Mouse (Mus musculus): ENCODE measurements at regions not wholly inside any gene's neighbourhood (a gene's known extent, or its start where the extent isn't known, plus 50 kb on each side); places are given as distances from the start of the nearest gene placed in this dataset.

GRCm38 (mm10) chr10:15179585-15179984 lies 461.6 kb upstream of the Gje1 start:
- TF ChIP-seq CTCF (IDR thresholded peaks at IDR 0.05; ENCODE audit: low read depth): no peak
- TF ChIP-seq EP300 (IDR thresholded peaks at IDR 0.05; ENCODE audit: low read depth): no peak
- Histone ChIP-seq H3K27ac (ENCODE audit: low read depth) (no peak overlapping the region), H3K27me3 (ENCODE audit: control insufficient read depth, insufficient read depth, low read length) (no peaks in the 10 kb centered on the region), H3K9ac (replicated peaks; ENCODE audit: low read depth, low read length) (no peak overlapping the region), H3K9me3 (replicated peaks; ENCODE audit: control insufficient read depth, low read length) (no peaks in the 10 kb centered on the region), H3K36me3 (replicated peaks; ENCODE audit: control insufficient read depth, insufficient read depth, low read length) (no peaks in the 10 kb centered on the region), H3K4me1 (ENCODE audit: control insufficient read depth, insufficient read depth) (no peaks in the 10 kb centered on the region), H3K4me3 (ENCODE audit: low read depth, low read length) (no peak overlapping the region), H3K4me2 (ENCODE audit: low read depth, low read length) (no peak overlapping the region)
- ATAC-seq (ENCODE audit: insufficient read depth, low read depth): no peak
- WGBS: 93% methylated on average over 6 of the region's 6 CpGs
- DNase-seq (ENCODE audit: low spot score): no peak

GRCm38 (mm10) chr10:15174421-15174820 lies 456.4 kb upstream of the Gje1 start:
- Histone ChIP-seq H3K4me3 (ENCODE audit: low read depth, low read length) (no peak overlapping the region), H3K27me3 (ENCODE audit: control insufficient read depth, insufficient read depth, low read length) (no peaks in the 10 kb centered on the region), H3K9ac (replicated peaks; ENCODE audit: low read depth, low read length) (no peak overlapping the region), H3K4me2 (ENCODE audit: low read depth, low read length) (no peak overlapping the region), H3K9me3 (replicated peaks; ENCODE audit: control insufficient read depth, low read length) (no peaks in the 10 kb centered on the region), H3K27ac (ENCODE audit: low read depth) (no peak overlapping the region), H3K4me1 (ENCODE audit: control insufficient read depth, insufficient read depth) (no peaks in the 10 kb centered on the region), H3K36me3 (replicated peaks; ENCODE audit: control insufficient read depth, insufficient read depth, low read length) (no peaks in the 10 kb centered on the region)
- no peak for DNase-seq (ENCODE audit: low spot score)
- ATAC-seq (ENCODE audit: insufficient read depth, low read depth): no peak
- no peak for TF ChIP-seq CTCF (IDR thresholded peaks at IDR 0.05; ENCODE audit: low read depth)
- TF ChIP-seq EP300 (IDR thresholded peaks at IDR 0.05; ENCODE audit: low read depth): no peak
- WGBS: 60% methylated on average over 1 of the region's 1 CpGs

GRCm38 (mm10) chr10:15172558-15172957 lies 454.5 kb upstream of the Gje1 start:
- 46% methylated on average over 1 of the region's 1 CpGs for WGBS
- DNase-seq (ENCODE audit: low spot score) (no peak), ATAC-seq (ENCODE audit: insufficient read depth, low read depth) (no peak)

GRCm38 (mm10) chr10:15140703-15141102 lies 422.7 kb upstream of the Gje1 start:
- H3K4me1 ChIP-seq (ENCODE audit: control insufficient read depth, insufficient read depth): no peaks in the 10 kb centered on the region
- no peak for DNase-seq (ENCODE audit: low spot score)
- no peak overlapping the region for H3K27ac ChIP-seq (ENCODE audit: low read depth)
- no peaks in the 10 kb centered on the region for H3K27me3 ChIP-seq (ENCODE audit: control insufficient read depth, insufficient read depth, low read length)
- TF ChIP-seq EP300 (IDR thresholded peaks at IDR 0.05; ENCODE audit: low read depth) (no peak), CTCF (IDR thresholded peaks at IDR 0.05; ENCODE audit: low read depth) (no peak)
- H3K4me3 ChIP-seq (ENCODE audit: low read depth, low read length): no peak overlapping the region
- no peak overlapping the region for H3K9ac ChIP-seq (replicated peaks; ENCODE audit: low read depth, low read length)
- no peak for ATAC-seq (ENCODE audit: insufficient read depth, low read depth)
- 57% methylated on average over 2 of the region's 2 CpGs for WGBS
- no peaks in the 10 kb centered on the region for H3K36me3 ChIP-seq (replicated peaks; ENCODE audit: control insufficient read depth, insufficient read depth, low read length)
- no peak overlapping the region for H3K4me2 ChIP-seq (ENCODE audit: low read depth, low read length)
- no peaks in the 10 kb centered on the region for H3K9me3 ChIP-seq (replicated peaks; ENCODE audit: control insufficient read depth, low read length)

More at GRCm38 (mm10) chr10:15172558-15172957, 454.5 kb upstream of the Gje1 start:
- Histone ChIP-seq H3K9me3 (replicated peaks; ENCODE audit: control insufficient read depth, low read length) (no peaks in the 10 kb centered on the region), H3K27me3 (ENCODE audit: control insufficient read depth, insufficient read depth, low read length) (no peaks in the 10 kb centered on the region), H3K4me2 (ENCODE audit: low read depth, low read length) (no peak overlapping the region), H3K27ac (ENCODE audit: low read depth) (no peak overlapping the region), H3K4me3 (ENCODE audit: low read depth, low read length) (no peak overlapping the region), H3K4me1 (ENCODE audit: control insufficient read depth, insufficient read depth) (no peaks in the 10 kb centered on the region), H3K9ac (replicated peaks; ENCODE audit: low read depth, low read length) (no peak overlapping the region), H3K36me3 (replicated peaks; ENCODE audit: control insufficient read depth, insufficient read depth, low read length) (no peaks in the 10 kb centered on the region)
- TF ChIP-seq EP300 (IDR thresholded peaks at IDR 0.05; ENCODE audit: low read depth): no peak
- TF ChIP-seq CTCF (IDR thresholded peaks at IDR 0.05; ENCODE audit: low read depth): peak; percentile 30
